Mouse (Mus musculus): ENCODE data around the gene Mmgt2.

The Mmgt2 gene

GRCm38 (mm10) chr11:62621586-62622283, 26.7 kb upstream of the Mmgt2 start:
- DNase-seq, result no peak

- no peak for DNase-seq
Measured at GRCm38 (mm10) chr11:62622850-62623249, 25.6 kb upstream of the Mmgt2 start.

DNA sequence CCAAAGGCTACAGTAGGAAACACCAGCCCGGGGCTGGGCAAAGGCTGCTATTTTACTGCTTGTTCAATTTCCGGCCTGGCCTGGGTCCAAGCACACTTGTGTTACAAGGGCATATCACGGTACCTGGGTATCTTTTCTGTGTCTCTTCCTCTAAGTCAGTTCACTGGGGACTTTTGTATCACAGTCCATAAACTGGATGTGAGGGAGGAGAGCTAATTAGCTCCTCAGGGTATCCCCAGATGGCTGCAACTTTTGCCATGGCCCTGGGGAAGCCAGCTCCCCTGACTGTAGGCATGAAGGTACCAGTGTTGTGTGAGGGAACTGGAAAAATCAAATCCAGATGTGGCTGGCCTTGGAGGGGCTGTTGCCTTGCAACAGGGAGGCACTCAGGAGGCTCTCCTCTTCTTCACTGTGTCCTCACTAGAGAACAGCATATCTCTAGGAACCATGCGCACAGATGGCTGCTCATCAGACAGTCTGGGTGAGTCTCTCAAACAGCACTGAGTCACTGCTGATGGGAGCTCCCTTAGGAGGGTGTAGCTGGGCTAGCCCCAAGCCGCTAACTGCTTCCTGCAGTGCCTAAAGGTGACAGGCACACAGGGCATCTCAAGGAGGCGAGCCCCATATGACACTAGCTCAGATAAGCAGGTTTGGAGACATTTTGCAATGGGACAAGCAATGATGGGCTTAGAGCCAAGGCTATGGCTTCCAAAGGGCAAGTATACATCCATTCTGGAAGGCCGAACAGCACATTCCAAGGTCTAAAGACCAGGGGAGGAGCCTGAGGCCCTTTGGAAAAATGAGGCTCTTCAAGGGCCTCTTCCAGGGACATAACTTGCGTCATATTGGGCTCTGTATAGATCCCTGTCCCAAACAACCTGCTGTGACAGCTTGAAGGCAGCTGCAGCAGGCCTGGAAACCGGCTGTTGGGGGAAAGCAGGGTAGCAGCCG, 23.8 kb upstream of the Mmgt2 start:
- no peak for DNase-seq

DNA sequence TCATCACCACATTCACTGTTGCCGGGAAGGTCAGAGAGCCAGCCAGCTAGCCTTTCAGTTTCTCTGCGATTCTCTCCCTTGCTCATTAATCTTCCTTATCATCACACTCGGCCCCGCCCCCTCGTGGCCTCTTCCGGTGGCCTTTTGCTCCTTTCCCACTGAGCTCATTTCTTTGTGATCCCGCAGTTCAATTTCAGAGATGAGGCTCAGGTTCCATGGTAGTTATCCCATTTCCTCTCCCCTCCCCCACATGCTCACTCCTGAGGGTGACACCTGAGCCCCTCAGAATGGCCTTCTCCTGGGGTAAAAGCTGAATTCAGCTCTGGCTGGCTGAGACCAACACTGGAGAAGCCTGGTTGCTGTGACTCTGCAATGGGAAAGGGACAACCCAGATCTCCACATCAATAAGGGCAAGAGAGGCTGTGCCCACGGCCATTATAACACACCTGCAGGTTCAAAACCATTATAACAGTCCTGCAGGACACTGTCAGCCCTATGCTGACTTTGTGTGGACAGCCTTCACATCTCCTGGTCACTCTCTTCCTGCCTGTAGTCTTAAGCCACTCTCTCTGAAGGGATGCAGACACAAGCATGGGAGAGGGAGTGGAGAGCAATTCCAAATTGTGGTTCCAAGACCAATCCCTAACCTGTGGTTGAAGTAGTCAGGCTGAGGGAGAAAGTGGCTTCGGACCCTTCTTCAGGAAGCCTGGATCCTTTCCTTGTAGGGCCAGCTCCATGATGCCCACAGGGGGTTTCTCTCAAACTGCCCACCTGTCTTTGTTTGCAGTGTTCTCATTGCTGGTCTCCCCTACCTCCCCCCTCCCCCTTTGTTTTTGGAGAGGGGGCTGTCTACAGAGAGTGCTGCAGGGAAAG, 18.9 kb upstream of the Mmgt2 start:
- DNase-seq, result no peak

- DNase-seq, result no peak
Measured at GRCm38 (mm10) chr11:62630225-62630821, 18.1 kb upstream of the Mmgt2 start.

- DNase-seq, result no peak
Measured at GRCm38 (mm10) chr11:62631138-62631537, 17.3 kb upstream of the Mmgt2 start.

GRCm38 (mm10) chr11:62635406-62635805, 13.1 kb upstream of the Mmgt2 start:
- DNase-seq, result no peak

- no peak for DNase-seq
Measured at GRCm38 (mm10) chr11:62636105-62636839, 12.2 kb upstream of the Mmgt2 start.

DNA sequence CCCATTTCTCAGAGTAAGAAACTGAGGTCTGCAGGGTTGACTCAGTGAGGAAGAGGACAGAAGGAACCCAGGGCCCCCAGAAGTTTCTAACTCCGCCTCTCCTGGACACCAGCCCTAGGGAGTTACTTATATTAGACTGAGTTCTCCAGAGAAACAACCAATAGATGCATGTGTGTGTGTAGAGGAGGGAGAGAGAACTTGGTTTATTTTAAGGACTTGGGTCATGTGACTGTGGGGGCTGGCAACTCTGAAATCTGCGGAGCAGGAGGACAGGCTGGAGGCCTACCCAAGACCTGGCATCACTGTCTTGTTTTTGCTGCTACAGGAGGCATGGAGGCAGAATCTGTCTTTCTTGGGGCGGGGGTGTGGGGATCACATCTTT, 11.6 kb upstream of the Mmgt2 start:
- no peak for DNase-seq

GRCm38 (mm10) chr11:62637401-62637800, 11.1 kb upstream of the Mmgt2 start:
- DNase-seq, result no peak

GRCm38 (mm10) chr11:62637806-62638205, 10.7 kb upstream of the Mmgt2 start:
- no peak for DNase-seq

GRCm38 (mm10) chr11:62638402-62638801, 10.1 kb upstream of the Mmgt2 start:
- no peak for DNase-seq

DNA sequence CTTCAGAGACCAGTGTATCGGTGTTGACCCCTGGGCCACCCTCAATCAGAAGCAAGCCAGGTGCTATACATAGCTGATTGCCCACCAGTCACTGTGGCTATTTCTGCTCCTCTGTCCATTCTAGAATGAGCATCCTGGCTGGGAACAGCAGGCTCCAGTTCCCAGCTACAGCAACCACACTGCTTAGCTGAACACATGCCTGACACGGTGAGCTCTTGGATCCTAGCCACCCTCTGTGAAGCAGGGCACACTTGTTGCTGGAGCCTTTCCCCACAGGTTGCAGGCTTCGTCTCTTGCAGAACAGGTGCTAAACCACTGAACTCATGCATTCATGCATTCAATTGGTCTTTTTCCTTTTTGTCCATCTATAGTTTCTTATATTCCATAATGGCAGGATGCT, 8.1 kb upstream of the Mmgt2 start:
- no peak for DNase-seq

GRCm38 (mm10) chr11:62642023-62642844, 6.2 kb upstream of the Mmgt2 start:
- no peak for DNase-seq

DNA sequence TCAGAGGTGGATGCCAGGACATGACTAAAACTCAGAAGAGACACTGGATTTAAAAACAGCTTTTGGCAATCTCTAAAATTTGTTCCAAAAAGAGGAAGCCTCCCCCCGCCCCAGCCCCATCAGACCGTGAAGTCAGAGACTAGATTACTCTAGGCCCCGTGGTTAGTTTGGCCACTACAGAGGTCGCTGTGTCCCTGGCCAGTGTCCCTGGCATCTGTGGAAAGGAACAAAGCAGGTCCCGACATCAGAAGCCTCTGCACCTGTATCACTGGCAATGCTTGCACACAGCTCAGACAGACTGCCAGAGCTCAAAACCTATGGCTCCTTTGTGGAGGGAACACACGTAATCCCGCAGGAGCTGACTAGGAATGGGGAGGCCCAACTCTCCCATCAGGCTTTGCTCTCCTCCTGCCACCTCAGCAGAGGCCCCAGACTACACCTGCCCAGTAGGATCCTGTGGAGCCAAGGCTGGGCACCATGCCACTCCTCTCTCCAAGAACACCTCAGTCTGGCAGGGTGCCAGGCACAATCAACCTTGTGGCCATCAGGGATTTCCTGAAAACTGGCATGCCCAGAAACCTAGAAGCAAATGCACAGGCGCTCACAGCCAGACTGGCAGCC, 5.3 kb upstream of the Mmgt2 start:
- DNase-seq, result peak; percentile 85

GRCm38 (mm10) chr11:62643681-62644363, 4.6 kb upstream of the Mmgt2 start:
- no peak for DNase-seq

GRCm38 (mm10) chr11:62644602-62645336, 3.7 kb upstream of the Mmgt2 start:
- no peak for DNase-seq

DNA sequence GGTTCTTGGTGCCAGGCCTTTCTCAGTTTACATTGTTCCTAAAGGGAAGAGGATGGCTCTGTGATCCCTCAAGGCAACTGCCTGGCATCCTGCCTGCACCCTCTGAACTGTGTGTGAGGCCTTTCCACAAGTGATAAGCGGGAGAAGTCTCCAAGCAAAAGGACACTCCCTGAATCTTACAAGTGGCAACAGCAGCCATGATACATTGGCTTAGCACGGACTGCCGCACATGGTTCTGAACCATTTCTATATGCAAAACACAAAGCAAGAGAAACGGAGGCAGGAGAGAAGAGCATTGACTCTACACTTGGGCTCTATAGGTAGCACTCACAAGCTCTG, 3.2 kb upstream of the Mmgt2 start:
- DNase-seq, result no peak

DNA sequence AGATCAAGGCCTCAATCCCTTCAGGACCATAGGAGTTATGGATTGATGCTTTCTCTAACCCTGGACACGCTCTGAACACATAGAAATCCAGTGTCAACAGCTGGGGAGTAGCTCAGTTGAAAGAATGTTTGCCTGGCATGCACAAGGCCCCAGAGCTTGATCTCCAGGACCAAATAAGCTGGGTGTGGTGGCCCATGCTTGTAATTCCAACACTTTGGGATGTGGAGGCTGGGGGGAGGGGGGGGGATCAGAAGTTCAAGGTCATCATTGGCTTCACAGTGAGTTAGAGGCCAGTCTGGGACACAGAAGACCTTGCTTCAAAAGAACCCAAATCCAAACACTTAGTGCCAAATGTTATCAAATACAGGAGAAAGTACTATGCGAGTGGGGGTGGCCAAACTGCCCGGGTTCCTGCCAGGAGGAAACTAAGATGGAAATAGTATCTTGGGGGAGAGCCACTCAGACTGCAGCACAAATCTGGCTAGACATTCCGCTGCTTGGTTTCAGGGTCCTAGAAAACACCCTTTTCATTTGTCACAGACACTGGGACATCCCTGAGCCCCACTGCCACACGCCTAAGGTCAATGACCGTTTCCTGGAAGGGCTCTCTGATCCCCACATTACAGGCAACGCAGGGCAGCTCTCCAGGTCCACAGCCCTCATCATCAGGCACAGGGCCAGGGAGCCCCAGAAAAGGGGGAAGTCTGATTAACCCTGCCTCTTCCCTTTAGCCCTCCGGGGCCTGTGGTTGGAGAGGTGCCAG, 2.6 kb upstream of the Mmgt2 start:
- no peak for DNase-seq

All from cerebellum, adult 9-11 months (tissue).